Mouse (Mus musculus) cerebellum, adult 2 months (tissue): ENCODE data around the gene Capn11.

Experiments
- CTCF ChIP-seq: fragments of 200-500 bp; IDR thresholded peaks from 2 replicates; pipeline ENCODE4 v1.5.1; 2011; ENCODE audit warnings: low read depth, mild to moderate bottlenecking, control low read depth, low read length, moderate library complexity, borderline replicate concordance; ENCODE audit not compliant: insufficient read depth
- POLR2A ChIP-seq: fragments of 200-500 bp; IDR thresholded peaks from 2 replicates; pipeline ENCODE4 v1.6.1; 2011; ENCODE audit warnings: low read length, control low read depth, borderline replicate concordance; ENCODE audit not compliant: insufficient read depth

GRCm38 (mm10) chr17:45681588-45681987, 22.5 kb upstream of the Capn11 start:
- TF ChIP-seq CTCF: peak; percentile 44; the same call in 1 of the 2 replicates
- TF ChIP-seq POLR2A: no peak
